Mouse (Mus musculus) small intestine, adult 2 months (tissue): ENCODE results near the gene Bcl11a. TPM values are rescaled to one million over a fixed set of nuclear protein-coding genes. Genes with fewer than 3 reads are reported as not detected.

Experiments used
- H3K27ac ChIP-seq: fragments of 200-500 bp; 2 replicates; pipeline ENCODE4 v1.5.1; 2012; ENCODE audit warnings: low read depth, low read length, control low read depth, inconsistent platforms; ENCODE audit not compliant: insufficient read depth
- H3K27me3 ChIP-seq: fragments of 200-500 bp; 2 replicates; pipeline ENCODE4 v1.6.1; 2012; ENCODE audit warnings: mild to moderate bottlenecking, moderate library complexity, low read length, inconsistent platforms; ENCODE audit not compliant: control insufficient read depth, insufficient read depth
- H3K36me3 ChIP-seq: fragments of 200-500 bp; 2 replicates; pipeline ENCODE4 v1.6.1; 2012; ENCODE audit warnings: mild to moderate bottlenecking, low read length, control low read depth, inconsistent platforms; ENCODE audit not compliant: control insufficient read depth, insufficient read depth
- H3K4me1 ChIP-seq: fragments of 200-500 bp; 2 replicates; pipeline ENCODE4 v1.6.1; 2012; ENCODE audit warnings: low read length, inconsistent platforms, mixed read lengths; ENCODE audit not compliant: control insufficient read depth, insufficient read depth, insufficient read length
- H3K4me3 ChIP-seq: fragments of 200-500 bp; 2 replicates; pipeline ENCODE4 v1.5.1; 2012; ENCODE audit warnings: low read depth, mild to moderate bottlenecking, control low read depth, inconsistent platforms, low read length, moderate library complexity
- CTCF ChIP-seq: fragments of 200-500 bp; IDR thresholded peaks from 2 replicates; pipeline ENCODE4 v1.5.1; 2012; ENCODE audit warnings: low read depth, mild to moderate bottlenecking, control low read depth, inconsistent platforms, low read length, moderate library complexity, mixed read lengths; ENCODE audit not compliant: insufficient replicate concordance, insufficient read length; ENCODE audit errors: extremely low read depth
- POLR2A ChIP-seq: fragments of 200-500 bp; IDR thresholded peaks from 2 replicates; pipeline ENCODE4 v1.6.1; 2012; ENCODE audit warnings: low read depth, mild to moderate bottlenecking, control low read depth, inconsistent platforms, low read length, moderate library complexity
- WGBS: fragments of 180-500 bp; shearing (Covaris S2); methylation state at CpG from one replicate; pipeline ENCODE4 v1.1.7; 2018; 5-methylcytosine and 5-hydroxymethylcytosine counted together
- polyA plus RNA-seq: library from polyadenylated mRNA; depleted of rRNA; stranded (reverse); fragments of >200 nt; gene quantifications from 2 replicates; pipeline ENCODE4 v1.2.3, GENCODE M21; 2012

Bcl11a gene
- polyA plus RNA-seq, 1 experiment, result 3.7 TPM

DNA sequence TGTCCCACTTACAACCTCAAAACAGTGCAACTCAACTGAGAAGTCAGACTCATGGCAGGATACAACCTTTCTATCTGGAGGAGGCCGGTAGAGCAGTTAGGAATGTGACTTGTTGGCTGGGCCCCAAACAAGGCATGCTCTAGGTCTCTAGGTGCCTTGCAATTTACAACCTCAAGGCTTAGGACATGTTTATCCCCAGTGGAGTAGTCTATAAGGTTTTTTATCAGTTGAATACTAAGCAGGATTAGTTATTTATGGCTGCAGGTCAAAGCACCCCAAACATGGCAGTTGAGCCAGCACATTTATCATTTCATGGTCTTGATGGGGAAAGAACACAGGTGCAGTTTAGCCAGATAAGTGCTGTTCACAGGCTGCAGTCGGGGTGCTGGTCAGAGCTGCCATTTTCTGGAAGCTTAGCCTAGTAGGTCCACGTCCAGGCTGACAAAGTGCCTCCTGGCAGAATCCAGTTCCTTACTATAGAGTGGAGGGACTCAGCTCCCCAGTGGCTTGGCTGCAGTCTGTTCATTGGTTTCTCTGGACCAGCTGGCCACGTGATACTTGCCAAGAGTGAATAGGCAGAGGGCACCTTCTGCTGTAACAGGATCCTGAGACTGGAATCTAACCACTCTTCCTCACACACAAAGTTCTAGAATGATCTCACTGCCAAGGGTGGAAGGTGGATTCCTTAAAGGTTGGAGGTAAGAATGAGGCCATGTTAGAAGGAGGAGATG lies 118.8 kb downstream of the Bcl11a start:
- no peak for TF ChIP-seq POLR2A
- TF ChIP-seq CTCF, result no peak
- H3K4me1 ChIP-seq, result no peaks in the 10 kb centered on the region
- WGBS, result 42% methylated on average over 4 of the region's 4 CpGs

DNA sequence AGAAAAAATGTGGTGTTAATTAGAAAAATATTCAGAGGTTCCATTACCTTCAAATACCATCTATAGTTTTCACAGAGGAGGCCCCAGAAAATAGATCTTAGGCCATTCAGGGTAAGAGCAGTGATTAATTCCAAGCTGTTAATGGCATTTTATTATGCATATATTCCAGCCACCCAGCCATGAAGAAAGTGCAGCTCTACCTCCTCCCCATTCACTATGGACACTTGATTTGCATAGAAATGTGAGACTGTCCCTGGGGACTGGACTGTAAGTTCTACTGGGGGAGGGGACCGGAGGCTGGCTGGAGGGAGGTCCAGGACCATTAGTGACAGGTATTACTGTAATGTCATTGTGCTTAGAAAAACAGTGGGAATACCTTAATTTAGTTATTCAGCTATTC lies 119.6 kb downstream of the Bcl11a start:
- H3K4me1 ChIP-seq, result no peaks in the 10 kb centered on the region
- no peak overlapping the region for H3K27ac ChIP-seq
- no peaks in the 10 kb centered on the region for H3K27me3 ChIP-seq
- 95% methylated on average over 1 of the region's 1 CpGs for WGBS
- H3K36me3 ChIP-seq, result no peaks in the 10 kb centered on the region
- no peak for TF ChIP-seq CTCF
- no peak for TF ChIP-seq POLR2A
- H3K4me3 ChIP-seq, result no peak overlapping the region

More for the DNA sequence above, 118.8 kb downstream of the Bcl11a start:
- H3K27me3 ChIP-seq, result no peaks in the 10 kb centered on the region
- H3K36me3 ChIP-seq, result no peaks in the 10 kb centered on the region
- H3K4me3 ChIP-seq, result no peak overlapping the region
- no peak overlapping the region for H3K27ac ChIP-seq

DNA sequence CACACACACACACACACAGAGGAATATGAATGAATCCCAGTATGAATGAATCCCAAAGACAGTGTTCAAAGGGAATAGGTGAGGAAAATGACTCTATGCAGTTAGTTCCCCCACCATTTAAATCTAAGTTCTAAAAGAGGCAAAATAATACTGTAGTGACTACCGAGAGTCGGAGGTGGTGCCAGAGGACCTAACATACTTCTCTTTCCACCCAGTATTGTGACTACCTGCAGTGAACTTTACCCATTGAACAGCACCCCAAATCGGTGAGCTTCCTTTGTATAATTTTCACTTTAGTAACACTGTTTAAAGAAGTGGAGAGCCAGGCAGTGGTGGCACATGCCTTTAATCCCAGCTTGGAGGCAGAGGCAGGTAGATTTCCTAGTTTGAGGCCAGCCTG lies 121.7 kb downstream of the Bcl11a start:
- WGBS, result 62% methylated on average over 3 of the region's 3 CpGs
- Histone ChIP-seq H3K4me3 (no peak overlapping the region), H3K4me1 (no peaks in the 10 kb centered on the region), H3K36me3 (no peaks in the 10 kb centered on the region), H3K27ac (no peak overlapping the region), H3K27me3 (no peaks in the 10 kb centered on the region)
- TF ChIP-seq POLR2A, result no peak
- no peak for TF ChIP-seq CTCF

DNA sequence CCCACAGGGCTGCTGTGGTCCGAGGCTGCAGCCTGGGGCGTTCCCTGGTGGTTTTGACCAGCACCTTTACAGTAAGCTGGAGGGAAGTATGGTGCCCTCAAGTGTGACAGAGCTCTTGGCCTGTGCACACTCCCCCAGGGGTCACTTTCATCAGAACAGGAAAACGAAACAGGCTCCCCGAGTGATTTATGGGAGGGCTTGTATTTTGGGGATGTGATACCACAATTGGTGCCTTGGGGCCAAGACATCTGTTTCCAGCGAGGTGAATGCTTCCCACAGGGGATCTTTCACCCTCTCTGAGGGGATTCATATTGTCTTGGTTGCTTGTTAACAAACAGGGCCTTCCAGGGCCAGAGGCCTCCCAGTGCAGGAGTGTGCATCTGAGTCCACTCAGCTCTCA lies 122.5 kb downstream of the Bcl11a start:
- no peaks in the 10 kb centered on the region for H3K4me1 ChIP-seq
- TF ChIP-seq POLR2A (no peak), CTCF (no peak)
- H3K4me3 ChIP-seq, result no peak overlapping the region
- 80% methylated on average over 5 of the region's 5 CpGs for WGBS
- no peaks in the 10 kb centered on the region for H3K36me3 ChIP-seq
- no peak overlapping the region for H3K27ac ChIP-seq
- H3K27me3 ChIP-seq, result no peaks in the 10 kb centered on the region

- Histone ChIP-seq H3K4me3 (no peak overlapping the region), H3K27ac (no peak overlapping the region), H3K27me3 (no peaks in the 10 kb centered on the region), H3K4me1 (no peaks in the 10 kb centered on the region), H3K36me3 (no peaks in the 10 kb centered on the region)
- 86% methylated on average over 4 of the region's 4 CpGs for WGBS
- TF ChIP-seq POLR2A, result no peak
- TF ChIP-seq CTCF, result no peak
These were observed 123.4 kb downstream of the Bcl11a start for GRCm38 (mm10) chr11:24201223-24201622.

- TF ChIP-seq CTCF, result no peak
- no peak for TF ChIP-seq POLR2A
- no peaks in the 10 kb centered on the region for H3K4me1 ChIP-seq
- 62% methylated on average over 7 of the region's 7 CpGs for WGBS
- no peaks in the 10 kb centered on the region for H3K27me3 ChIP-seq
- no peaks in the 10 kb centered on the region for H3K36me3 ChIP-seq
- H3K4me3 ChIP-seq, result no peak overlapping the region
- no peak overlapping the region for H3K27ac ChIP-seq
These were observed 124.9 kb downstream of the Bcl11a start for GRCm38 (mm10) chr11:24202641-24203361.

- Histone ChIP-seq H3K36me3 (no peaks in the 10 kb centered on the region), H3K27me3 (no peaks in the 10 kb centered on the region), H3K4me1 (no peaks in the 10 kb centered on the region), H3K4me3 (no peak overlapping the region), H3K27ac (no peak overlapping the region)
- 77% methylated on average over 1 of the region's 1 CpGs for WGBS
- no peak for TF ChIP-seq CTCF
- no peak for TF ChIP-seq POLR2A
These were observed 125.6 kb downstream of the Bcl11a start for GRCm38 (mm10) chr11:24203489-24203888.
